Mouse (Mus musculus): ENCODE data around the gene Klhl26.

The Klhl26 gene

GRCm38 (mm10) chr8:70440246-70440645 is 36.5 kb downstream of the Klhl26 start:
- DNase-seq, result no peak

GRCm38 (mm10) chr8:70439848-70440179 is 37.0 kb downstream of the Klhl26 start:
- no peak for DNase-seq

GRCm38 (mm10) chr8:70439055-70439847 is 37.5 kb downstream of the Klhl26 start, which contains the start of gene Crtc1:
Gene Crtc1, minus strand, starts transcription at chr8:70439579.
- peak; percentile 98 to 99 for DNase-seq

GRCm38 (mm10) chr8:70438423-70438822 is 38.3 kb downstream of the Klhl26 start:
- DNase-seq, result peak in 1 of 2 experiments; percentile 36

- DNase-seq, result peak; percentile 68 to 77
These were observed 41.6 kb downstream of the Klhl26 start for GRCm38 (mm10) chr8:70435156-70435555.

GRCm38 (mm10) chr8:70432991-70433536 is 43.7 kb downstream of the Klhl26 start:
- DNase-seq, result no peak

GRCm38 (mm10) chr8:70431213-70431612 is 45.6 kb downstream of the Klhl26 start:
- peak in 1 of 2 experiments; percentile 26 for DNase-seq

- no peak for DNase-seq
These were observed 50.4 kb downstream of the Klhl26 start for GRCm38 (mm10) chr8:70426300-70426907.

- DNase-seq, result no peak
These were observed 54.0 kb downstream of the Klhl26 start for GRCm38 (mm10) chr8:70422722-70423121.

GRCm38 (mm10) chr8:70421349-70422104 is 55.2 kb downstream of the Klhl26 start:
- DNase-seq, result peak in 1 of 2 experiments; percentile 51

- no peak for DNase-seq
These were observed 56.7 kb downstream of the Klhl26 start for GRCm38 (mm10) chr8:70419879-70420643.

- peak; percentile 68 to 72 for DNase-seq
These were observed 57.8 kb downstream of the Klhl26 start for GRCm38 (mm10) chr8:70418954-70419353.

- peak; percentile 69 to 70 for DNase-seq
These were observed 58.9 kb downstream of the Klhl26 start for GRCm38 (mm10) chr8:70417914-70418313.

GRCm38 (mm10) chr8:70416941-70417340 is 59.8 kb downstream of the Klhl26 start:
- DNase-seq, result peak; percentile 75 to 77

GRCm38 (mm10) chr8:70415540-70416451 is 61.0 kb downstream of the Klhl26 start:
- DNase-seq, result peak in 1 of 2 experiments; percentile 64

GRCm38 (mm10) chr8:70414310-70414946 is 62.3 kb downstream of the Klhl26 start:
- DNase-seq, result no peak

GRCm38 (mm10) chr8:70410281-70410680 is 66.5 kb downstream of the Klhl26 start:
- DNase-seq, result peak; percentile 63 to 65

- DNase-seq, result peak; percentile 73 to 75
These were observed 67.3 kb downstream of the Klhl26 start for GRCm38 (mm10) chr8:70409455-70409871.

- peak in 1 of 2 experiments; percentile 48 for DNase-seq
These were observed 67.7 kb downstream of the Klhl26 start for GRCm38 (mm10) chr8:70409019-70409418.

- DNase-seq, result peak; percentile 62 to 71
These were observed 68.5 kb downstream of the Klhl26 start for GRCm38 (mm10) chr8:70408301-70408700.

Data from cerebellum, postnatal 25 days (tissue).